Mouse (Mus musculus) large intestine, adult 2 months (tissue): ENCODE data around the gene Trappc3l. TPM values are rescaled to one million over a fixed set of nuclear protein-coding genes. Genes with fewer than 3 reads are reported as not detected.

ENCODE experiments used
- DNase-seq: peaks from one replicate; pipeline ENCODE4 v3.0.0-alpha.2; 2012; ENCODE audit warnings: low read depth, low spot score
- WGBS: fragments of 180-500 bp; shearing (Covaris S2); methylation state at CpG from one replicate; pipeline ENCODE4 v1.1.7; 2018; 5-methylcytosine and 5-hydroxymethylcytosine counted together
- polyA plus RNA-seq: library from polyadenylated mRNA; depleted of rRNA; stranded (reverse); fragments of >200 nt; gene quantifications from 2 replicates; pipeline ENCODE4 v1.2.3, GENCODE M21; 2012; rRNA removed

The Trappc3l gene
- polyA plus RNA-seq, 1 experiment = not detected

- no peak for DNase-seq
- WGBS = 69% methylated on average over 12 of the region's 12 CpGs
Observed at GRCm38 (mm10) chr10:34155796-34156554, 118.6 kb downstream of the Trappc3l start.

Other genes with a start within 250 kb of the Trappc3l start
- gene Sult3a1, start 179.9 kb upstream of the Trappc3l start, polyA plus RNA-seq = not detected in 2 replicates
- gene Rsph4a, start 132.5 kb upstream of the Trappc3l start, polyA plus RNA-seq = 0.04 TPM in 1 of 2 replicates, not detected in the other
- gene Zup1, start 86.3 kb upstream of the Trappc3l start, polyA plus RNA-seq = 4.1 and 5.7 TPM in 2 replicates
- 15.0 and 20.2 TPM in 2 replicates for gene Rwdd1, start 18.0 kb upstream of the Trappc3l start, polyA plus RNA-seq
- not detected in 2 replicates for gene Calhm4, start 6.7 kb downstream of the Trappc3l start, polyA plus RNA-seq
- 0.56 and 0.73 TPM in 2 replicates for gene Calhm5, start 58.9 kb downstream of the Trappc3l start, polyA plus RNA-seq
- gene Calhm6, start 90.4 kb downstream of the Trappc3l start, polyA plus RNA-seq = 3.7 TPM in 2 replicates
- 2.5 and 6.7 TPM in 2 replicates for gene Dse, start 170.1 kb downstream of the Trappc3l start, polyA plus RNA-seq
- gene Tspyl1, start 244.6 kb downstream of the Trappc3l start, polyA plus RNA-seq = 15.6 and 19.0 TPM in 2 replicates